Mouse (Mus musculus) C2C12 (cell line): Measurements from ENCODE around the gene Alms1.

Experiments
- CTCF ChIP-seq: IDR thresholded peaks from one replicate; pipeline ENCODE4 v1.5.1; 2011; ENCODE audit not compliant: control insufficient read depth, insufficient read depth, insufficient read length
- MAX ChIP-seq: IDR thresholded peaks from one replicate; pipeline ENCODE4 v1.6.1; 2011; ENCODE audit warnings: mild to moderate bottlenecking, control low read depth
- USF1 ChIP-seq: IDR thresholded peaks from one replicate; pipeline ENCODE4 v1.6.1; 2011; ENCODE audit warnings: low read depth, mild to moderate bottlenecking, control low read depth, moderate library complexity

DNA sequence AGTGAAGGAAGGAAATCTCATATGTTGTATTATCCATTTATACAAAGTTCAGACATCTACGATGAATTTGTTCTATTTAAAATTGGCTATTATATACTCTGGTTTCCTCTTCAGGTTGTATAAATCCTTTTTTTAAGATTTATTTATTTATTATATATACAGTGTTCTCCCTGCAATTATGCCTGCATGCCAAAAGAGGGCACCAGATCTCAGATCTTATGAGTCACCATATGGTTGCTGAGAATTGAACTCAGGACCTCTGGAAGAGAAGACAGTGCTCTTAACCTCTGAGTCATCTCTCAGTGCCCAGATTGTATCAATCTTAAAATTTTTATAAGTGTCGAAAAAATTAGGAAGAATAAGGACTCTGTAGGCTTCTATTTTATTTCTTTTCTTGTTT lies 65.9 kb downstream of the Alms1 start:
- TF ChIP-seq USF1 (no peak), CTCF (no peak), MAX (no peak)
